Mouse (Mus musculus): ENCODE data around the gene Jmjd7. TPM values are rescaled to one million over a fixed set of nuclear protein-coding genes. Genes with fewer than 3 reads are reported as not detected.

Gene Jmjd7
- polyA plus RNA-seq, 1 experiment from 2014 or later, result 3.9 TPM

- 67% methylated on average over 8 of the region's 8 CpGs for WGBS (ENCODE audit: insufficient replicate concordance)
- H3K4me1 ChIP-seq (ENCODE audit: control insufficient read depth, low read depth, low read length), result no peaks in the 10 kb centered on the region
- H3K4me2 ChIP-seq (ENCODE audit: low read depth, low read length), result no peak overlapping the region
- H3K9ac ChIP-seq (ENCODE audit: low read depth, low read length), result no peak overlapping the region
- no peak overlapping the region for H3K27ac ChIP-seq (ENCODE audit: low read length)
- no peaks in the 10 kb centered on the region for H3K36me3 ChIP-seq (ENCODE audit: control insufficient read depth, insufficient read depth)
- H3K9me3 ChIP-seq (replicated peaks; ENCODE audit: control insufficient read depth, low read length), result no peaks in the 10 kb centered on the region
- ATAC-seq (ENCODE audit: low read depth), result no peak
- H3K4me3 ChIP-seq (ENCODE audit: low read depth, low read length), result no peak overlapping the region
- H3K27me3 ChIP-seq (ENCODE audit: control insufficient read depth, insufficient read depth, low read depth, low read length), result no peaks in the 10 kb centered on the region
These were observed 35.0 kb downstream of the Jmjd7 start for GRCm38 (mm10) chr2:120062248-120062647.

GRCm38 (mm10) chr2:120064639-120065038 lies 37.4 kb downstream of the Jmjd7 start:
- WGBS (ENCODE audit: insufficient replicate concordance), result 54% methylated on average over 6 of the region's 6 CpGs
- Histone ChIP-seq H3K9ac (ENCODE audit: low read depth, low read length) (no peak overlapping the region), H3K4me1 (ENCODE audit: control insufficient read depth, low read depth, low read length) (no peaks in the 10 kb centered on the region), H3K4me2 (ENCODE audit: low read depth, low read length) (no peak overlapping the region), H3K4me3 (ENCODE audit: low read depth, low read length) (no peak overlapping the region), H3K27ac (ENCODE audit: low read length) (no peak overlapping the region), H3K27me3 (ENCODE audit: control insufficient read depth, insufficient read depth, low read depth, low read length) (no peaks in the 10 kb centered on the region), H3K36me3 (ENCODE audit: control insufficient read depth, insufficient read depth) (no peaks in the 10 kb centered on the region), H3K9me3 (replicated peaks; ENCODE audit: control insufficient read depth, low read length) (no peaks in the 10 kb centered on the region)
- ATAC-seq (ENCODE audit: low read depth), result no peak

DNA sequence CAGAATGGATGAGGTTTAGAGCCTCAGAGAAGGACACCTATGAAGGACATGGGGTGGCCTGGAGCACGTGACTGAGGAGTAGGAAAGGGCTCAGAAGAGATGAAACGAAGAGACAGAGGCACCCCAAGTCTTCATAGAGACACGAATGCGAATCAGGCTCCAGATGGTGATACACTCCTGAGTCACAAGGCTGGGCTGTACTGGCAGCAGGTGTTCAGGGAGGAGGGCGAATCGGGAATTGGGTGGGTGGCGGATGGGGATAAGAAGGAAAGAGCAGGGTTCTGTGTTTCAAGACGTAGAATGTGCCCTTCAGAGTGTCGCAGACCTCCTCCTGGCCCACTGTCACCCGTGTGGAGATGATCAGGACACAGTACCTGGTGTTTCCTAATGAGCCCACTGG lies 38.0 kb downstream of the Jmjd7 start:
- H3K9me3 ChIP-seq (replicated peaks; ENCODE audit: control insufficient read depth, low read length), result no peaks in the 10 kb centered on the region
- no peak overlapping the region for H3K9ac ChIP-seq (ENCODE audit: low read depth, low read length)
- H3K4me3 ChIP-seq (ENCODE audit: low read depth, low read length), result no peak overlapping the region
- H3K27me3 ChIP-seq (ENCODE audit: control insufficient read depth, insufficient read depth, low read depth, low read length), result no peaks in the 10 kb centered on the region
- no peaks in the 10 kb centered on the region for H3K36me3 ChIP-seq (ENCODE audit: control insufficient read depth, insufficient read depth)
- H3K27ac ChIP-seq (ENCODE audit: low read length), result no peak overlapping the region
- ATAC-seq (ENCODE audit: low read depth), result no peak
- no peaks in the 10 kb centered on the region for H3K4me1 ChIP-seq (ENCODE audit: control insufficient read depth, low read depth, low read length)
- WGBS (ENCODE audit: insufficient replicate concordance), result 73% methylated on average over 10 of the region's 10 CpGs
- H3K4me2 ChIP-seq (ENCODE audit: low read depth, low read length), result no peak overlapping the region

DNA sequence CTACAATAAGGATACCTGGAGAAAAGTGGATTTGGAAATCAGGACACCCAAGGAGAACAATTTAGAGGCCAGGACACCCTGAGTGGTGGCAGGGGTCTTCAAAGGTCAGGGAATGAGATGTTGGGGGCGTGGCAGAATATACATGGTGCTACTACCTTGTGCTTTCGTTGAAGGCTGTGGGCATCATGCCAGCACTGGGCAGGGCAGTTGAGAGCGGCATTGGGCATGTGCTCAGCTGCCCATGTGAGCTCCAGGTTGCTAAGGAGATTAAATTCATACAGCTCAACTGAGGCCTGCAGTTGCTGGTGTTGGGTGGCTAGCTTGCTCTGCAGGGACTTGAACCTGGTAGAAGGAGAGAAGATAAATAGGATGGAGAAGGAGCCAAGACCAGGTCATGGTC lies 38.9 kb downstream of the Jmjd7 start:
- WGBS (ENCODE audit: insufficient replicate concordance), result 63% methylated on average over 3 of the region's 3 CpGs
- no peaks in the 10 kb centered on the region for H3K27me3 ChIP-seq (ENCODE audit: control insufficient read depth, insufficient read depth, low read depth, low read length)
- H3K27ac ChIP-seq (ENCODE audit: low read length), result no peak overlapping the region
- no peak for ATAC-seq (ENCODE audit: low read depth)
- no peaks in the 10 kb centered on the region for H3K36me3 ChIP-seq (ENCODE audit: control insufficient read depth, insufficient read depth)
- H3K9ac ChIP-seq (ENCODE audit: low read depth, low read length), result no peak overlapping the region
- H3K4me1 ChIP-seq (ENCODE audit: control insufficient read depth, low read depth, low read length), result no peaks in the 10 kb centered on the region
- no peak overlapping the region for H3K4me3 ChIP-seq (ENCODE audit: low read depth, low read length)
- no peak overlapping the region for H3K4me2 ChIP-seq (ENCODE audit: low read depth, low read length)
- no peaks in the 10 kb centered on the region for H3K9me3 ChIP-seq (replicated peaks; ENCODE audit: control insufficient read depth, low read length)

DNA sequence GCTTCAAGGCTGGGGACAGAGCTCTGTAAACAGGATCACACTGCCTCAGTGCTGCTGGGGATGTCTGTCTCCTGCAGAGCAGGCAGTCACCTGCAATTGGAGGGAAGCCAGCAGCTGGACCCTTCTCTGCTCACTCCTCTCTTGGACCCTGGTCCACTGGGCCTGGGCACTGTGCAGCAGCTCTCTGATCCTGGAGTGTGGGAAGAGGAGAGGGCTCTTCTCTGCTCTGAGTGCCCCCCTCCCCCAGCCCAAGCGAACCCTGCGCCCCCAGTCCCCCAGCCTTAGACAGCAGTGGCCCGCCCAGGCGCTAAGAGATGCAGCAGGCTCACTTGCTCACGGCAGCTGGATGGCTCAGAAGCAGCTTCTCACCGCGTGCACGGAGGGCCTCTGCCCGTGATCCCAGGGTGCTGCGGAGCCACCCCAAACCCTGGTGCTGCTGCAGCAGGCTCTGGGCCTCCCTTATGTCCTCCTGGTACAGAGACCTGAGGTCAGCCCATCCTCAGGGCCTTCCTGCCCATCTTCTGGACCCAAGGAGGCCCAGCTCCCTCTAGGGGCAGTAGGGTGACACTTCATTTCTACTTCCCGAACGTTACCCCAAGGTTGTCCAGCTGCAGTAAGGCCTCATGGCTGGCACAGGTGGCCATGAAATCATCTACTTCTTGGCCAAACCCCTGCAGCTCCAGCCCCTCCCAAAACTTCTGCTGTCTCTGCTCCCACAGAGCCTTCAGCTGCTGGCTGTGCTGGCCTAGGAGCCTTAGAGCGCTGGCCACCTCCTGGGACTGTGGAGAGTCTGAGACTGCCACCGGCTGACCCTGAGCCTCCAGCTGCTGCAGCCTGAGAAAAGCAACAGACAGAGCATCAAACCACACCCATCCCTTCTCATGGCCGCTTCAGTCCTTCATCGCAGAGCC lies 41.5 kb downstream of the Jmjd7 start:
- Histone ChIP-seq H3K4me3 (ENCODE audit: low read depth, low read length) (no peak overlapping the region), H3K4me1 (ENCODE audit: control insufficient read depth, low read depth, low read length) (no peaks in the 10 kb centered on the region), H3K27me3 (ENCODE audit: control insufficient read depth, insufficient read depth, low read depth, low read length) (no peaks in the 10 kb centered on the region), H3K27ac (ENCODE audit: low read length) (no peak overlapping the region), H3K9me3 (replicated peaks; ENCODE audit: control insufficient read depth, low read length) (no peaks in the 10 kb centered on the region), H3K4me2 (ENCODE audit: low read depth, low read length) (no peak overlapping the region), H3K36me3 (ENCODE audit: control insufficient read depth, insufficient read depth) (no peaks in the 10 kb centered on the region), H3K9ac (ENCODE audit: low read depth, low read length) (no peak overlapping the region)
- ATAC-seq (ENCODE audit: low read depth), result no peak
- WGBS (ENCODE audit: insufficient replicate concordance), result 46% methylated on average over 16 of the region's 16 CpGs

DNA sequence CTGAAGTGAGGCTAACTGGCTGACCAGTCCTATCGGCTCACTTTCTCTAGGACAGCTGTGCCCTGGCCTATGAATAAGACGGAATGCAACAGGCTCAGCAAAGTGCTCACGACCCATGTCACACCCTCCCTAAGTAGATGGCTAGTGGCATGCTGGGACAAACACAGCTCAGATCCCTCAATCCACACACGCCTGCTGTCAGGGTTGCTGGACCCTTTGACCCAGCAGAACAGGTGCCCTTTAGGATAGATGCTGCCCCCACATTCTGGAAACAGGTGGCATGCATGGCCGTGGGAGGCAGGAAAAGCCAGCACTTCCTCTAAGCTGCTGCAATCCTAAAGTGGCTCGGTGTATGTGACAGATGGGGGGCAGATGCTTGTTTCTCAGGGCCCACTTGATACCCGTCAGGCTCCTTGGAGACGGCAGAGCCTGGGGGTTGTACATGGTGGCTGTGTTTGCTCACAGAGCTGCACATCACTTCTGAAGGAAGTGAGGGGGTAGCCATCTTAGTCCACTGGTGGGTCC lies 42.2 kb downstream of the Jmjd7 start:
- Histone ChIP-seq H3K4me2 (ENCODE audit: low read depth, low read length) (no peak overlapping the region), H3K4me3 (ENCODE audit: low read depth, low read length) (no peak overlapping the region), H3K9me3 (replicated peaks; ENCODE audit: control insufficient read depth, low read length) (no peaks in the 10 kb centered on the region), H3K36me3 (ENCODE audit: control insufficient read depth, insufficient read depth) (no peaks in the 10 kb centered on the region), H3K27me3 (ENCODE audit: control insufficient read depth, insufficient read depth, low read depth, low read length) (peaks cover 1% of the 10 kb centered on the region; the same call in 1 of the 2 replicates), H3K4me1 (ENCODE audit: control insufficient read depth, low read depth, low read length) (no peaks in the 10 kb centered on the region), H3K27ac (ENCODE audit: low read length) (no peak overlapping the region), H3K9ac (ENCODE audit: low read depth, low read length) (no peak overlapping the region)
- no peak for ATAC-seq (ENCODE audit: low read depth)
- WGBS (ENCODE audit: insufficient replicate concordance), result 52% methylated on average over 8 of the region's 8 CpGs

DNA sequence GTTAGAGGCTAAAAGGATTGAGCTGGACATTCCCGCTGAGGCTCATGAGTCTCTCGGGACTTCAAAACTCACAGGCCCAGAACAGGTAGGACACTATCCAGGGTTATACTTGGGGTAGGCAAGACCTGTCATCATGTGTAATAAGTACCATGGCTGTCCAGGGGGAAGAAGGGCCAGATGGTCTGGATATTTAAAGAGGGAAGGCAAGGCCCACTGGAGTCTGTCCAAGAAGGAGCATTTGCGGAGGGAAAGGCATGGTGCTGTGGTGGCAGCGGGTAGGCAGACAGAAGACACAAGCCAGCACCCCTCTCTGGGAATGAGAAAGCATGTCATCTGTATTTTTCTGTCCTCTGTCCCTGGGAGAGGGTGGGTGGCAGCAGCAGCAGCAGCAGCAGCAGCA lies 46.8 kb downstream of the Jmjd7 start:
- no peak overlapping the region for H3K4me3 ChIP-seq (ENCODE audit: low read depth, low read length)
- H3K9me3 ChIP-seq (replicated peaks; ENCODE audit: control insufficient read depth, low read length), result no peaks in the 10 kb centered on the region
- no peak overlapping the region for H3K9ac ChIP-seq (ENCODE audit: low read depth, low read length)
- WGBS (ENCODE audit: insufficient replicate concordance), result 67% methylated on average over 4 of the region's 4 CpGs
- peaks cover 23% of the 10 kb centered on the region for H3K27me3 ChIP-seq (ENCODE audit: control insufficient read depth, insufficient read depth, low read depth, low read length)
- H3K4me2 ChIP-seq (ENCODE audit: low read depth, low read length), result no peak overlapping the region
- H3K27ac ChIP-seq (ENCODE audit: low read length), result no peak overlapping the region
- H3K4me1 ChIP-seq (ENCODE audit: control insufficient read depth, low read depth, low read length), result no peaks in the 10 kb centered on the region; the same call in 1 of the 2 replicates
- H3K36me3 ChIP-seq (ENCODE audit: control insufficient read depth, insufficient read depth), result no peaks in the 10 kb centered on the region
- no peak for ATAC-seq (ENCODE audit: low read depth)

- peak overlapping the region; percentile 42; the same call in 1 of the 2 replicates for H3K4me2 ChIP-seq (ENCODE audit: low read depth, low read length)
- H3K36me3 ChIP-seq (ENCODE audit: control insufficient read depth, insufficient read depth), result no peaks in the 10 kb centered on the region
- ATAC-seq (ENCODE audit: low read depth), result peak; percentile 39; the same call in 1 of the 2 replicates
- no peak overlapping the region for H3K9ac ChIP-seq (ENCODE audit: low read depth, low read length)
- H3K4me1 ChIP-seq (ENCODE audit: control insufficient read depth, low read depth, low read length), result no peaks in the 10 kb centered on the region; the same call in 1 of the 2 replicates
- H3K27ac ChIP-seq (ENCODE audit: low read length), result no peak overlapping the region
- H3K27me3 ChIP-seq (ENCODE audit: control insufficient read depth, insufficient read depth, low read depth, low read length), result peaks cover 23% of the 10 kb centered on the region
- H3K4me3 ChIP-seq (ENCODE audit: low read depth, low read length), result peak overlapping the region; percentile 27; the same call in 1 of the 2 replicates
- no peaks in the 10 kb centered on the region for H3K9me3 ChIP-seq (replicated peaks; ENCODE audit: control insufficient read depth, low read length)
- WGBS (ENCODE audit: insufficient replicate concordance), result 5% methylated on average over 36 of the region's 36 CpGs
These were observed 48.9 kb downstream of the Jmjd7 start for GRCm38 (mm10) chr2:120076076-120076705.
